Mouse (Mus musculus): ENCODE measurements at regions not wholly inside any gene's neighbourhood (a gene's known extent, or its start where the extent isn't known, plus 50 kb on each side); places are given as distances from the start of the nearest gene placed in this dataset.

- TF ChIP-seq POLR2A (IDR thresholded peaks at IDR 0.05; ENCODE audit: low read depth, low read length): no peak
- TF ChIP-seq CTCF (IDR thresholded peaks at IDR 0.05; ENCODE audit: borderline replicate concordance, insufficient read depth, low read length): no peak
Observed at GRCm38 (mm10) chr13:94667604-94668003, 121.1 kb upstream of the Tbca start.

All from embryonic fibroblast, embryonic 13.5 days (primary cell).